ENCODE assay signal across 8 mouse cellular contexts in the genomic region with DNA sequence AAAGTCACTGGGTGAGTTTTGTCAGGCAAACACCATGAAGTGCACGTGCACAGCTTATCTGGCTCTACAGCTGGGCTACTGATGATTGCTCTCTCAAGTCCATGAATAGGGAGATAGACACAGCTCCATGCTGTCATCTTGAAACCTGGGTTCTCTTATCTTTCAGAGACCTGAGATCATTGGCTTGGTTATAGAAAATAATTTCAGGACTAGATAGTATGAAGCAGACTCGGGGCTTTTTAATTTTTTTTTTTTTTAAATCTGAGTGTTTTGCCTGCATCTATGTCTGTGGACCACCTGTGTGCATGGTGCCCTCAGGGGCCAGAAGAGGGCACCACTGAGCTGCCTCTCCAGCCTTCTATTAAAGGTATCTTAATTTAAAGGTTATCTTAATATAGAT. TPM values are rescaled to one million over a fixed set of nuclear protein-coding genes. Genes with fewer than 3 reads are reported as not detected.
DNase-seq lines count a peak whose midpoint lies in the region; ATAC-seq and TF ChIP-seq lines count a peak whose summit lies in the region.
"Had no signal": no experiment of that assay in that cellular context is flagged by ENCODE, and none has a peak within 500 bp of the region (broad histone marks: within the 10 kb centered on the region; RNA-seq: fewer than 3 reads in every experiment).

No protein-coding gene starts in this region.

- DNase-seq in hindbrain, postnatal 0 days (ENCODE audit: low spot score) = peak; percentile 62
- DNase-seq in hindbrain, embryonic 14.5 days (ENCODE audit: low spot score) = no peak
- DNase-seq in CH12.LX (ENCODE audit: extremely low read depth) (no peak), R1 (ENCODE audit: low read depth, low spot score) (peak; percentile 39)
- DNase-seq in liver, embryonic 13.5 days = peak; percentile 34
- no peak for DNase-seq in urinary bladder, postnatal 14 days (ENCODE audit: low spot score)
- no peak for DNase-seq in left cerebral cortex, adult 18-20 months (ENCODE audit: low spot score in 2 of 2)

- in situ Hi-C loops in CH12.LX (cut with MboI; ENCODE audit: low pct_ligation_motif_present, low pct_unique_long_range_greater_than_20kb, low sequenced_read_pairs) = no loop called here

- TF ChIP-seq EP300 in CH12.LX (IDR thresholded peaks at IDR 0.05; ENCODE audit: low read length) = no peak

- no peaks in the 10 kb centered on the region for H3K79me2 ChIP-seq in CH12.LX (replicated peaks; ENCODE audit: control insufficient read depth, extremely low read depth, insufficient read depth, poor library complexity, severe bottlenecking)

- H3K4me1 ChIP-seq in hindbrain, postnatal 0 days (ENCODE audit: insufficient read depth, low read length) = no peaks in the 10 kb centered on the region
- H3K4me1 ChIP-seq in hindbrain, embryonic 14.5 days (replicated peaks; ENCODE audit: control insufficient read depth, insufficient read depth, low read length) = no peaks in the 10 kb centered on the region
- peaks cover 8 to 13% of the 10 kb centered on the region in 2 experiments; a peak in 3 of 4 replicates for H3K4me1 ChIP-seq in CH12.LX (ENCODE audit: control insufficient read depth in 1 of 2, insufficient read depth in 2 of 2)
- H3K4me1 ChIP-seq in liver, embryonic 13.5 days (replicated peaks) = peaks cover 14% of the 10 kb centered on the region

- dilution Hi-C loops in CH12.LX (cut with MboI; ENCODE audit: extremely low pct_ligation_motif_present, extremely low pct_unique_long_range_greater_than_20kb, low sequenced_read_pairs) = no loop called here

- ATAC-seq in hindbrain, postnatal 0 days = no peak
- ATAC-seq in hindbrain, embryonic 14.5 days (ENCODE audit: low FRiP score) = no peak
- ATAC-seq in liver, embryonic 13.5 days (ENCODE audit: low read depth) = peak; percentile 93

- no peak overlapping the region for H3K9ac ChIP-seq in hindbrain, postnatal 0 days (replicated peaks; ENCODE audit: low read length)
- no peak overlapping the region for H3K9ac ChIP-seq in hindbrain, embryonic 14.5 days
- no peak overlapping the region for H3K9ac ChIP-seq in CH12.LX (ENCODE audit: insufficient read depth, low read depth)
- H3K9ac ChIP-seq in liver, embryonic 13.5 days = no peak overlapping the region

- no peaks in the 10 kb centered on the region for H3K9me3 ChIP-seq in hindbrain, postnatal 0 days (ENCODE audit: low read length)
- H3K9me3 ChIP-seq in hindbrain, embryonic 14.5 days (ENCODE audit: control insufficient read depth, low read length) = no peaks in the 10 kb centered on the region
- no peaks in the 10 kb centered on the region for H3K9me3 ChIP-seq in CH12.LX (replicated peaks; ENCODE audit: low read length)
- no peaks in the 10 kb centered on the region for H3K9me3 ChIP-seq in liver, embryonic 13.5 days (replicated peaks)

- peak; percentile 62 for TF ChIP-seq CTCF in hindbrain, postnatal 0 days (IDR thresholded peaks at IDR 0.05; ENCODE audit: low read depth)
- TF ChIP-seq CTCF in CH12.LX (conservative IDR thresholded peaks at IDR 0.05 in 1 of 2, IDR thresholded peaks at IDR 0.05 in 1 of 2; ENCODE audit: low read depth in 2 of 2, low read length in 2 of 2) = peak; percentile 37 to 74; a peak in 3 of 4 replicates

- H3K4me2 ChIP-seq in hindbrain, postnatal 0 days (ENCODE audit: low read depth, low read length) = no peak overlapping the region
- H3K4me2 ChIP-seq in hindbrain, embryonic 14.5 days (replicated peaks) = no peak overlapping the region
- no peak overlapping the region for H3K4me2 ChIP-seq in CH12.LX (ENCODE audit: insufficient read depth, low read depth, poor library complexity, severe bottlenecking)
- no peak overlapping the region for H3K4me2 ChIP-seq in liver, embryonic 13.5 days

- TF ChIP-seq RAD21 in CH12.LX (IDR thresholded peaks at IDR 0.05; ENCODE audit: low read depth, low read length) = peak; percentile 37

- 45% methylated on average over 2 of the region's 2 CpGs for WGBS in hindbrain, postnatal 0 days
- WGBS in hindbrain, embryonic 14.5 days = 37% methylated on average over 2 of the region's 2 CpGs
- WGBS in liver, embryonic 13.5 days (ENCODE audit: insufficient replicate concordance) = 3% methylated on average over 2 of the region's 2 CpGs

- H3K27ac ChIP-seq in hindbrain, postnatal 0 days = no peak overlapping the region
- H3K27ac ChIP-seq in hindbrain, embryonic 14.5 days = no peak overlapping the region
- no peak overlapping the region for H3K27ac ChIP-seq in CH12.LX (ENCODE audit: insufficient read depth, low read depth)
- H3K27ac ChIP-seq in liver, embryonic 13.5 days = no peak overlapping the region

- H3K4me3 ChIP-seq in hindbrain, postnatal 0 days (ENCODE audit: low read length) = no peak overlapping the region
- H3K4me3 ChIP-seq in hindbrain, embryonic 14.5 days (replicated peaks; ENCODE audit: low read length) = no peak overlapping the region
- no peak overlapping the region for H3K4me3 ChIP-seq in CH12.LX (replicated peaks in 1 of 3; ENCODE audit: low read depth in 2 of 3, low read length in 2 of 3, poor library complexity in 1 of 3)
- no peak overlapping the region for H3K4me3 ChIP-seq in liver, embryonic 13.5 days (replicated peaks)
- H3K4me3 ChIP-seq: myocyte had no signal

- no peaks in the 10 kb centered on the region for H3K27me3 ChIP-seq in hindbrain, postnatal 0 days (ENCODE audit: insufficient read depth, low read length)
- H3K27me3 ChIP-seq in hindbrain, embryonic 14.5 days (ENCODE audit: control insufficient read depth, insufficient read depth, low read length) = no peaks in the 10 kb centered on the region
- H3K27me3 ChIP-seq in CH12.LX (replicated peaks) = no peaks in the 10 kb centered on the region
- H3K27me3 ChIP-seq in liver, embryonic 13.5 days = no peaks in the 10 kb centered on the region

- H3K36me3 ChIP-seq in hindbrain, postnatal 0 days (ENCODE audit: insufficient read depth, low read length) = peaks cover 9% of the 10 kb centered on the region; the same call in 1 of the 2 replicates
- peaks cover 38% of the 10 kb centered on the region for H3K36me3 ChIP-seq in hindbrain, embryonic 14.5 days (replicated peaks; ENCODE audit: control insufficient read depth, insufficient read depth)
- peaks cover 27 to 38% of the 10 kb centered on the region in 2 experiments for H3K36me3 ChIP-seq in CH12.LX (replicated peaks in 1 of 2; ENCODE audit: control insufficient read depth in 1 of 2, insufficient read depth in 1 of 2, low read length in 1 of 2)
- peaks cover 33% of the 10 kb centered on the region for H3K36me3 ChIP-seq in liver, embryonic 13.5 days

- no peak for TF ChIP-seq POLR2A in CH12.LX (IDR thresholded peaks at IDR 0.05; ENCODE audit: low read depth, low read length)

TF ChIP-seq in CH12.LX, 34 proteins besides CTCF, POLR2A, EP300 and RAD21 (continues in another document):
- TF ChIP-seq BHLHE40 (IDR thresholded peaks at IDR 0.05; ENCODE audit: low read depth, low read length) (0 out of 2 replicates have a peak, but pooled peaks have one; percentile 15), SIN3A (IDR thresholded peaks at IDR 0.05; ENCODE audit: low read length) (no peak), NRF1 (IDR thresholded peaks at IDR 0.05; ENCODE audit: low read depth, low read length) (no peak), SMC3 (IDR thresholded peaks at IDR 0.05; ENCODE audit: low read depth, low read length) (peak; percentile 70), NELFE (IDR thresholded peaks at IDR 0.05; ENCODE audit: low read depth, low read length) (no peak), UBTF (IDR thresholded peaks at IDR 0.05; ENCODE audit: low read depth, low read length) (no peak), MXI1 (IDR thresholded peaks at IDR 0.05; ENCODE audit: low read depth, low read length) (no peak), MYC (IDR thresholded peaks at IDR 0.05; ENCODE audit: low read depth, low read length) (0 out of 2 replicates have a peak, but pooled peaks have one; percentile 18), POLR2AphosphoS2 (IDR thresholded peaks at IDR 0.05; ENCODE audit: low read depth, low read length) (no peak; the same call in 1 of the 2 replicates), MAX (IDR thresholded peaks at IDR 0.05; ENCODE audit: low read length) (no peak), CHD2 (IDR thresholded peaks at IDR 0.05; ENCODE audit: low read length) (no peak), USF2 (conservative IDR thresholded peaks at IDR 0.05; ENCODE audit: low read depth, low read length) (no peak), ZNF384 (IDR thresholded peaks at IDR 0.05; ENCODE audit: low read depth, low read length) (peak; percentile 58), E2F4 (IDR thresholded peaks at IDR 0.05; ENCODE audit: insufficient replicate concordance, low read depth, low read length) (no peak)

RNA-seq across cellular contexts. Expression of gene Smarce1, which starts 23.9 kb away (rescaled TPM):
- total RNA-seq in hindbrain, postnatal 0 days (2014; rRNA removed) = 60.6 and 66.7 TPM in 2 replicates
- 186 and 188 TPM in 2 replicates for polyA plus RNA-seq in hindbrain, postnatal 0 days (2015; fragmentation: Nextera tagmentation; extraction: Ambion mirVana)
- 131 and 136 TPM in 2 replicates for polyA plus RNA-seq in hindbrain, embryonic 14.5 days (2014; fragmentation: Nextera tagmentation; extraction: Ambion mirVana)
- total RNA-seq in CH12.LX (2012; rRNA removed) (246 and 257 TPM in 2 replicates), CH12.LX (2014; rRNA removed) (149 and 184 TPM in 2 replicates)
- polyA plus RNA-seq in CH12.LX (2012; ENCODE audit: insufficient read length, low read depth) = 464 and 617 TPM in 2 replicates
- polyA plus RNA-seq in liver, embryonic 13.5 days (2015; fragmentation: Nextera tagmentation; extraction: Ambion mirVana) = 96.0 and 123 TPM in 2 replicates
- total RNA-seq in left cerebral cortex, adult 18-20 months (2021) = 10 to 100 TPM; 53.4 to 53.7 TPM

RNA-seq across cellular contexts. Expression of gene Krt222, which starts 36.9 kb away (rescaled TPM):
- total RNA-seq in hindbrain, postnatal 0 days (2014; rRNA removed) = 9.0 and 10.7 TPM in 2 replicates
- 12.8 and 12.9 TPM in 2 replicates for polyA plus RNA-seq in hindbrain, postnatal 0 days (2015; fragmentation: Nextera tagmentation; extraction: Ambion mirVana)
- polyA plus RNA-seq in hindbrain, embryonic 14.5 days (2014; fragmentation: Nextera tagmentation; extraction: Ambion mirVana) = 7.3 and 9.3 TPM in 2 replicates
- total RNA-seq in CH12.LX (2012; rRNA removed) (15.4 and 22.0 TPM in 2 replicates), CH12.LX (2014; rRNA removed) (22.9 TPM in 2 replicates)
- polyA plus RNA-seq in CH12.LX (2012; ENCODE audit: insufficient read length, low read depth) = 24.4 and 29.3 TPM in 2 replicates
- 0.05 and 0.29 TPM in 2 replicates for polyA plus RNA-seq in liver, embryonic 13.5 days (2015; fragmentation: Nextera tagmentation; extraction: Ambion mirVana)
- 10 to 100 TPM; 28.3 to 32.0 TPM for total RNA-seq in left cerebral cortex, adult 18-20 months (2021)

RNA-seq across cellular contexts. Expression of gene Ccr7, which starts 52.1 kb away (rescaled TPM):
- 0.40 TPM in 1 of 2 replicates, not detected in the other for total RNA-seq in hindbrain, postnatal 0 days (2014; rRNA removed)
- not detected in 2 replicates for polyA plus RNA-seq in hindbrain, postnatal 0 days (2015; fragmentation: Nextera tagmentation; extraction: Ambion mirVana)
- polyA plus RNA-seq in hindbrain, embryonic 14.5 days (2014; fragmentation: Nextera tagmentation; extraction: Ambion mirVana) = 0.23 TPM in 1 of 2 replicates, not detected in the other
- total RNA-seq in CH12.LX (2012; rRNA removed) (170 and 241 TPM in 2 replicates), CH12.LX (2014; rRNA removed) (178 and 203 TPM in 2 replicates)
- polyA plus RNA-seq in CH12.LX (2012; ENCODE audit: insufficient read length, low read depth) = 306 and 316 TPM in 2 replicates
- 0.07 and 0.17 TPM in 2 replicates for polyA plus RNA-seq in liver, embryonic 13.5 days (2015; fragmentation: Nextera tagmentation; extraction: Ambion mirVana)
- under 1 TPM in 1 of 2 experiments, not detected in 1; 0.49 TPM for total RNA-seq in left cerebral cortex, adult 18-20 months (2021)

Comparison
In these comparisons a context has a peak if more than half of its experiments do, and no peak if none do; other contexts are left out.
1. DNase-seq: peak in hindbrain, postnatal 0 days (single experiment), R1 (single experiment) and liver, embryonic 13.5 days (single experiment); none in hindbrain, embryonic 14.5 days (single experiment), CH12.LX (single experiment), urinary bladder, postnatal 14 days (single experiment) and left cerebral cortex, adult 18-20 months (0 of 2).
2. RNA of gene Ccr7, which starts 52.1 kb away (polyA plus RNA-seq): 306 to 316 TPM in CH12.LX; 0.07 to 0.17 TPM in liver, embryonic 13.5 days, not detected in hindbrain, postnatal 0 days and 0.23 TPM in hindbrain, embryonic 14.5 days; every median in the first group is over 100 times any median in the second.